Mouse (Mus musculus) erythroblast, embryonic 14.5 days (primary cell): ENCODE measurements around the gene Nrxn2.

Experiments used
- GATA1 ChIP-seq: IDR thresholded peaks from 2 replicates; pipeline ENCODE4 v1.6.1; 2012; ENCODE audit warnings: low read length, inconsistent platforms, mixed read lengths
- TAL1 ChIP-seq: IDR thresholded peaks from 3 replicates; pipeline ENCODE4 v1.6.1; 2012; ENCODE audit warnings: low read length, inconsistent platforms, mixed read lengths

DNA sequence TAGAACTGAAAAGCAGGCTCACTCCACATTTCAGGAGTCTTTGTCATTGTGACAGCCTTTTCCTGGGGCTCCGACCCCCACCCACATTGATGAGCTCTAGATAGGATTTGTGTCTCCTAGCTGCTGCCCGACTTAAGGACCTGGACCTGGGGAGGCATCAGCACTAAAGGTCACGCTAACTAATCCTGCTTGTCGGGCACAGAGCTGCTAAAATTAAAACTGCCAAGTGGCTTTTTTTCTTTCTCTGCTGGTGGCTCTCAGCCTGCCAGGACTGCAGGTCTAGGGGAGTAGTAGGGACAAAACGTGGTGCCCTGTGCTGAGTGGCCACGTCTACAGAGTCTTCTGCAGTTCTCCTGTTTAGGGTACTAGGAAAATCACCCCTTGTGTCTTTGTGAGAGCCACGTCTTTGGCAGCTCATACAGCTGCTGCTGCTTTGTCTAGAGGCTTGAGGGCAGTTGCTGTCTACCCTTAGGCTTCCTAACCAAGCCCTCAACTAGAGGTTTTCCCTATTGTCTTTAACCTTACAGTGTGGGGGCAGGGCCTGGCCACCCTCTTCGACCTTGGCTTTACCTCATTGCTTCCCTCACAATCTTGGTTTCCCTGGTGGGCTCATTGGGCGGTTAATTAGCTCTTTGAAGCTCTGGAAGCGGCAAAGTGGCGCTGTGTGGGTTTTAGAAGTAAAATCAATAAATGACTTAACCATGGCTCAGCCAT lies 41.0 kb upstream of the Nrxn2 start:
- no peak for TF ChIP-seq GATA1
- no peak for TF ChIP-seq TAL1
